Mouse (Mus musculus) bone marrow, adult 2 months (tissue): ENCODE measurements at regions not wholly inside any gene's neighbourhood (a gene's known extent, or its start where the extent isn't known, plus 50 kb on each side); places are given as distances from the start of the nearest gene placed in this dataset.

ENCODE experiments used
- CTCF ChIP-seq: fragments of 200-500 bp; IDR thresholded peaks from 2 replicates; pipeline ENCODE4 v1.5.1; 2011; ENCODE audit warnings: low read length, control low read depth; ENCODE audit not compliant: control insufficient read depth, insufficient read depth
- POLR2A ChIP-seq: fragments of 200-500 bp; IDR thresholded peaks from 2 replicates; pipeline ENCODE4 v1.6.1; 2011; ENCODE audit warnings: low read depth, mild to moderate bottlenecking, control low read depth, low read length, borderline replicate concordance; ENCODE audit not compliant: control insufficient read depth

- TF ChIP-seq CTCF (no peak), POLR2A (no peak)
These were observed 448.6 kb downstream of the Chl1 start for GRCm38 (mm10) chr6:103959002-103959401.
